Mouse (Mus musculus): ENCODE data around the gene Usp3.

DNA sequence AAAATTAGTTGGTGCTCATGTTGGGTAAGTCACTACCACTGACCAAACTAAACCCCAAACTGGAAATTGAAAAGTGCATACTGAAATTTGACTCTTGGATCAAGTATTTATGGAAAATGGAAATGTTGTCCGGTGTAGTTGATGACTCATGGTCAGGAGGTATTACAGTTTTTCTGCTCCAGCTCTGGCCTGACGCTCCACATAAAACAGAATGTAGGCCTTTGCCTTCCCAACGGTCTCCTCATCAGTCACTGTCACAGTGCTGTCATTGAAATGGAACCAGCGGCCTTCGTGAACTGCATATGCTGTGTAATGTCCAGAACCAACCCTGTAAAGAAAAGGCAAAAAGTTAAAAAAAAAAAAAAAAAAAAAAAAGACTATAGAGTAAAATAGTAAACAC lies 74.7 kb downstream of the Usp3 start:
- TF ChIP-seq POLR2A (IDR thresholded peaks at IDR 0.05; ENCODE audit: borderline replicate concordance, extremely low read depth, insufficient read depth, insufficient read length, poor library complexity, severe bottlenecking) (no peak), CTCF (IDR thresholded peaks at IDR 0.05; ENCODE audit: borderline replicate concordance, extremely low read depth, insufficient read depth, insufficient read length) (no peak)
